Mouse (Mus musculus): ENCODE measurements around the gene Fbxw26.
"Not testable (repeated sequence)": the region's sequence is repeated elsewhere in the genome, so short reads cannot be mapped to it uniquely, and the experiment has no call there.

The Fbxw26 gene

DNA sequence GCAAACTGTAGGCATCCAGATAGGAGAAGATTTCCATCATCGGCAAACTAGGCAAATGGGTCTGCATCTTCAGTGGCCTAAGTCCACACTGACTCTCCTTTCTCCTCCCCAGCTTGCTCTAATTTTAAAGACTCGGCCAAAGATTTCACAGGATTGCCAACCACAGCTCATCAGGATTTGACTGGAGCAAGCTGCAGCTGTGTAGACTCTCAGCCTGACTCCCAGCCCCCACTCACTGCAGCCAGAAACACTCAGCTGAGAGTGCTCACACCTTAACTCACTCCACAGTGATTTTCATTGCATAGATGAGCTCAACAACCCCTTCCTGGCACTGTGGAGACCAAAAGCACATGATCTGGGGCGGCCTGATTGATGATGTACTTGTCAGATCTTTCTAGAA lies at the start of gene Fbxw26:
Gene Fbxw26 (minus strand): TSS at position 101 of the 400 bp plus-strand sequence.
- DNase-seq (ENCODE audit: low read depth), result not testable (repeated sequence)

DNA sequence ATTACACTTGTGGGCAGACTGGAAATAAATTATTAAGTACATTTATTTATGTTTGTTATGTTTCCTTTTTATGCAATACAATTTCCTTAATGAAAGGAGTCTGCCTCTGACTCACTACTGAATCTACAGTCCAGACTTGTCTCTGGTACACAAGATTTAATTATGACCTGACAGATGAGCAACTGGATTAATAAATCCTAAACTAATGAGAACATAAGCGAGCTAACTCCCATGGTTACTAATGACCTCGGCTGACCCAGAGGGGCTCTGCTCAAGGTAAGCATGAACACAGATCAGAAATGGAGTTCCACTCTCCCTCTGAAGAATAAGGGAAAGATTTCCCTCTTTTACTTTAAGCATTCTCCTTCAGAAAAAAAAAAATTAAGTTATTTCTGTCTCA lies 49.3 kb upstream of the Fbxw26 start:
- DNase-seq (ENCODE audit: low read depth), result no peak

DNA sequence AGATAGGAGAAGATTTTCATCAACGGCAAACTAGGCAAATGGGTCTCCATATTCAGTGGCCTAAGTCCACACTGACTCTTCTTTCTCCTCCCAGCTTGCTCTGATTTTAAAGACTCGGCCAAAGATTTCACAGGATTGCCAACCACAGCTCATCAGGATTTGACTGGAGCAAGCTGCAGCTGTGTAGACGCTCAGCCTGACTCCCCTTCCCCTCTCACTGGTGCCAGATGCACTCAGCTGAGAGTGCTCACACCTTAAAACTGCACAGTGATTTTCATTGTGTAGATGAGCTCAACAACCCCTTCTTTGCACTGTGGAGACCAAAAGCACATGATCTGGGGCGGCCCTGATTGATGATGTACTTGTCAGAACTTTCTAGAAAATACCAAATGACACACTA lies 44.7 kb upstream of the Fbxw26 start, which contains the start of gene Fbxw27:
Gene Fbxw27 (minus strand): TSS at position 101 of the 400 bp plus-strand sequence.
- not testable (repeated sequence) for DNase-seq (ENCODE audit: low read depth)

DNA sequence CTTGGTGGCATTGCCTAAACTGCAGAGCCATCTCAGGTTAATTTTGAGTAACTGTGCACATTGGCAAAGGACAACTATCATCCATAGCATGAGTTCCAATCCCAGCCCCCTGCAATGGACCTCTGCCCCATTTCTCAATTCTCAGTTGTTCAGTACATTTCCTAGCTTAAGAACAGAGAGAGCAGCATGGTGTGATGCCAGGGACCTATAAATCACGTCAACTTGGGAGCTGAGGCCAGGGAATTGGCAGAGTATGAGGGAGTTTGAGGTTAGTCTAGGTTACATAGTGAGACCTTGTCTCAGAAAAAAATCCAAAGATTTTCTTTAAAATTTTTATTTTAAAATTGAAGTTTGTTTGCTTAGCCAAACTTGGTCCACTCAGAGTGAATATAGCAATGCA lies 21.0 kb upstream of the Fbxw26 start:
- not testable (repeated sequence) for DNase-seq (ENCODE audit: low read depth)

DNA sequence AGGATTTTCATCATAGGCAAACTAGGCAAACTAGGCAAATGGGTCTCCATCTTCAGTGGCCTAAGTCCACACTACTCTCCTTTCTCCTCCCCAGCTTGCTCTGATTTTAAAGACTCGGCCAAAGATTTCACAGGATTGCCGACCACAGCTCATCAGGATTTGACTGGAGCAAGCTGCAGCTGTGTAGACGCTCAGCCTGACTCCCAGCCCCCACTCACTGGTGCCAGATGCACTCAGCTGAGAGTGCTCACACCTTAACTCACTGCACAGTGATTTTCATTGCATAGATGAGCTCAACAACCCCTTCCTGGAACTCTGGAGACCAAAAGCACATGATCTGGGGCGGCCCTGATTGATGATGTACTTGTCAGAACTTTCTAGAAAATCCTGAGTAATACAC lies 43.3 kb downstream of the Fbxw26 start, which contains the start of gene Fbxw18:
Gene Fbxw18 (minus strand): TSS at position 101 of the 400 bp plus-strand sequence.
- DNase-seq (ENCODE audit: low read depth), result not testable (repeated sequence)

DNA sequence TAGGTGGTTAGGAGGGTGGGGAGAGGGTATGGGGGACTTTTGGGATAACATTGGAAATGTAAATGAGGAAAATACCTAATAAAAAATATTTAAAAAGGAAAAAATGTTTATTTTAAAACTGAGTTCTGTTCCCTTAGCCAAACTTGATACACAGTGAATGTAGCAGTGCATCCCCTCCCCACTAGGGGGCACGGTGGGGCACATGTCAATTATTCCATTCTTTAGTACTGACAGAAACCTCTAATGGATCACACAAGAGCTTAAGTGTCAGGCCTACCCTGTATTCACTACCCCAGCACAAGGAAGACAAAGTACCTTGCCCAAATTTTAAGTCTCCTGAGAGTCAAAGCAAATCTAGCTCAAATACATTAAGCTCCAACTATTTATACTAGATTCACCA lies 60.6 kb downstream of the Fbxw26 start:
- DNase-seq (ENCODE audit: low read depth), result no peak
